Mouse (Mus musculus) CH12.LX (cell line): ENCODE measurements around the gene Wwp2. TPM values are rescaled to one million over a fixed set of nuclear protein-coding genes. Genes with fewer than 3 reads are reported as not detected.

Source experiments
- DNase-seq: peaks from one replicate; pipeline ENCODE4 v3.0.0-alpha.2; 2013; ENCODE audit errors: extremely low read depth
- H3K27ac ChIP-seq: 2 replicates; pipeline ENCODE4 v1.5.1; 2012; ENCODE audit warnings: low read depth, mild to moderate bottlenecking, control low read depth, moderate library complexity; ENCODE audit not compliant: insufficient read depth
- H3K27me3 ChIP-seq: replicated peaks from 2 replicates; pipeline ENCODE3; 2012; ENCODE audit warnings: inconsistent platforms
- H3K36me3 ChIP-seq, 2 experiments: replicated peaks in 1 of 2; 2 replicates each; pipeline versions ENCODE3 to v1.6.1; 2012; ENCODE audit warnings: inconsistent platforms in 1 of 2, low read length in 1 of 2, mild to moderate bottlenecking in 1 of 2, mixed read lengths in 1 of 2, moderate library complexity in 1 of 2; ENCODE audit not compliant: control insufficient read depth in 1 of 2, insufficient read depth in 1 of 2
- H3K4me1 ChIP-seq, 2 experiments: 2 replicates each; pipeline ENCODE4 v1.6.1; 2012; ENCODE audit warnings: inconsistent platforms in 1 of 2, moderate library complexity in 1 of 2; ENCODE audit not compliant: insufficient read depth in 2 of 2, control insufficient read depth in 1 of 2
- H3K4me2 ChIP-seq: 2 replicates; pipeline ENCODE4 v1.6.1; 2012; ENCODE audit warnings: low read depth, mild to moderate bottlenecking, control low read depth; ENCODE audit not compliant: poor library complexity, insufficient read depth, severe bottlenecking
- H3K4me3 ChIP-seq, 3 experiments: fragments of 150-350 bp in 1 of 3; sonication (generic) in 1 of 3; replicated peaks in 1 of 3; 2 replicates each; pipeline versions ENCODE3 to v1.5.1; 2011 to 2012; ENCODE audit warnings: low read depth in 2 of 3, low read length in 2 of 3, mild to moderate bottlenecking in 2 of 3, moderate library complexity in 2 of 3, control low read depth in 1 of 3, improper control_type of control experiment in 1 of 3, inconsistent platforms in 1 of 3, mixed read lengths in 1 of 3; ENCODE audit not compliant: poor library complexity in 1 of 3
- H3K79me2 ChIP-seq: replicated peaks from 2 replicates; pipeline ENCODE4 v1.6.1; 2012; ENCODE audit warnings: mild to moderate bottlenecking, moderate library complexity; ENCODE audit not compliant: control insufficient read depth, poor library complexity, insufficient read depth, severe bottlenecking; ENCODE audit errors: extremely low read depth
- H3K9ac ChIP-seq: 2 replicates; pipeline ENCODE4 v1.6.1; 2012; ENCODE audit warnings: low read depth, mild to moderate bottlenecking, control low read depth, moderate library complexity; ENCODE audit not compliant: insufficient read depth
- H3K9me3 ChIP-seq: replicated peaks from 2 replicates; pipeline ENCODE3; 2012; ENCODE audit warnings: low read length, inconsistent platforms, mixed read lengths
- CHD1 ChIP-seq: IDR thresholded peaks from 2 replicates; pipeline ENCODE4 v1.6.1; 2012; ENCODE audit warnings: low read depth, low read length, improper control_type of control experiment, inconsistent platforms
- EP300 ChIP-seq: IDR thresholded peaks from 2 replicates; pipeline ENCODE4 v1.6.1; 2011; ENCODE audit warnings: low read length, improper control_type of control experiment
- ETS1 ChIP-seq: conservative IDR thresholded peaks from 2 replicates; pipeline ENCODE4 v1.6.1; 2012; ENCODE audit warnings: low read depth, mild to moderate bottlenecking, inconsistent platforms, low read length, improper control_type of control experiment, moderate library complexity
- GABPA ChIP-seq: IDR thresholded peaks from 2 replicates; pipeline ENCODE4 v1.6.1; 2012; ENCODE audit warnings: low read depth, low read length, improper control_type of control experiment, inconsistent platforms; ENCODE audit not compliant: insufficient replicate concordance
- HCFC1 ChIP-seq: IDR thresholded peaks from 2 replicates; pipeline ENCODE4 v1.6.1; 2012; ENCODE audit warnings: low read depth, mild to moderate bottlenecking, inconsistent platforms, low read length, improper control_type of control experiment
- JUN ChIP-seq: IDR thresholded peaks from 2 replicates; pipeline ENCODE4 v1.6.1; 2011; ENCODE audit warnings: low read depth, mild to moderate bottlenecking, low read length, improper control_type of control experiment, moderate library complexity; ENCODE audit not compliant: insufficient read depth
- MAFK ChIP-seq: IDR thresholded peaks from 2 replicates; pipeline ENCODE4 v1.6.1; 2011; ENCODE audit warnings: low read length, improper control_type of control experiment; ENCODE audit not compliant: insufficient replicate concordance
- MAX ChIP-seq: IDR thresholded peaks from 2 replicates; pipeline ENCODE4 v1.6.1; 2011; ENCODE audit warnings: low read length, improper control_type of control experiment
- MAZ ChIP-seq: IDR thresholded peaks from 2 replicates; pipeline ENCODE4 v1.6.1; 2012; ENCODE audit warnings: low read depth, mild to moderate bottlenecking, inconsistent platforms, low read length, improper control_type of control experiment, moderate library complexity
- MEF2A ChIP-seq: IDR thresholded peaks from 2 replicates; pipeline ENCODE4 v1.6.1; 2014; ENCODE audit warnings: low read depth, mild to moderate bottlenecking, inconsistent platforms, low read length, improper control_type of control experiment, borderline replicate concordance
- NELFE ChIP-seq: IDR thresholded peaks from 2 replicates; pipeline ENCODE4 v1.6.1; 2011; ENCODE audit warnings: low read depth, low read length, improper control_type of control experiment
- RAD21 ChIP-seq: IDR thresholded peaks from 2 replicates; pipeline ENCODE4 v1.6.1; 2011; ENCODE audit warnings: low read depth, mild to moderate bottlenecking, low read length, improper control_type of control experiment, moderate library complexity
- RCOR1 ChIP-seq: conservative IDR thresholded peaks from 2 replicates; pipeline ENCODE4 v1.6.1; 2012; ENCODE audit warnings: low read depth, mild to moderate bottlenecking, inconsistent platforms, low read length, improper control_type of control experiment
- SIN3A ChIP-seq: IDR thresholded peaks from 2 replicates; pipeline ENCODE4 v1.6.1; 2012; ENCODE audit warnings: low read length, improper control_type of control experiment, inconsistent platforms
- TBP ChIP-seq: conservative IDR thresholded peaks from 2 replicates; pipeline ENCODE4 v1.6.1; 2011; ENCODE audit warnings: low read depth, low read length, improper control_type of control experiment
- TCF12 ChIP-seq: IDR thresholded peaks from 2 replicates; pipeline ENCODE4 v1.6.1; 2014; ENCODE audit warnings: low read depth, mild to moderate bottlenecking, inconsistent platforms, low read length, improper control_type of control experiment
- UBTF ChIP-seq: IDR thresholded peaks from 2 replicates; pipeline ENCODE4 v1.6.1; 2012; ENCODE audit warnings: low read depth, mild to moderate bottlenecking, inconsistent platforms, low read length, improper control_type of control experiment, moderate library complexity
- ZMIZ1 ChIP-seq: IDR thresholded peaks from 2 replicates; pipeline ENCODE4 v1.6.1; 2012; ENCODE audit warnings: low read depth, mild to moderate bottlenecking, inconsistent platforms, low read length, improper control_type of control experiment
- ZNF384 ChIP-seq: IDR thresholded peaks from 2 replicates; pipeline ENCODE4 v1.6.1; 2012; ENCODE audit warnings: low read depth, low read length, improper control_type of control experiment, inconsistent platforms
- dilution Hi-C: fragments of 300-500 bp; cut with MboI; formaldehyde crosslinking; loops from 2 replicates; pipeline ENCODE4 v1.14.3; 2020; ENCODE audit warnings: low sequenced_read_pairs; ENCODE audit not compliant: extremely low pct_unique_long_range_greater_than_20kb, extremely low pct_ligation_motif_present
- in situ Hi-C: fragments of 300-500 bp; cut with MboI; formaldehyde crosslinking; loops from 3 replicates; pipeline ENCODE4 v1.14.3; 2019; ENCODE audit warnings: low sequenced_read_pairs, low pct_ligation_motif_present, low pct_unique_long_range_greater_than_20kb, mixed read lengths
- polyA plus RNA-seq: library from polyadenylated mRNA; unstranded; fragments of >175 nt; gene quantifications from 2 replicates; pipeline ENCODE4 v1.2.1, GENCODE M21; 2012; ENCODE audit warnings: low read depth; ENCODE audit not compliant: insufficient read length
- total RNA-seq, 2 experiments: library from RNA; depleted of rRNA; stranded (reverse); fragments of 300-350 nt in 1 of 2; fragments of >200 nt in 1 of 2; gene quantifications; 2 replicates each; pipeline ENCODE4 v1.2.3; 2012 to 2014

Wwp2 gene
- total and polyA plus RNA-seq, 3 experiments: 13.5 to 30.3 (median 20.7) TPM

- H3K4me1 ChIP-seq: peaks cover 0 to 8% of the 10 kb centered on the region in 2 experiments; a peak in 2 of 4 replicates
- no peak overlapping the region for H3K27ac ChIP-seq
- no peak overlapping the region for H3K4me3 ChIP-seq
- no peak overlapping the region for H3K4me2 ChIP-seq
- DNase-seq: no peak
- peaks cover 7 to 63% of the 10 kb centered on the region in 2 experiments for H3K36me3 ChIP-seq
- no peak overlapping the region for H3K9ac ChIP-seq
- TF ChIP-seq MEF2A (no peak), HCFC1 (no peak), EP300 (no peak), RCOR1 (no peak), ETS1 (no peak), MAX (no peak), MAFK (no peak), CHD1 (no peak), MAZ (no peak), UBTF (no peak), RAD21 (no peak), GABPA (no peak), TBP (no peak), ZMIZ1 (no peak), JUN (no peak)
- in situ Hi-C loops: no loop called here
- dilution Hi-C loops: no loop called here
- H3K79me2 ChIP-seq: no peaks in the 10 kb centered on the region
- no peaks in the 10 kb centered on the region for H3K9me3 ChIP-seq
- H3K27me3 ChIP-seq: no peaks in the 10 kb centered on the region
Measured at GRCm38 (mm10) chr8:107478728-107479127, 42.6 kb downstream of the Wwp2 start.

GRCm38 (mm10) chr8:107480436-107480835, 44.3 kb downstream of the Wwp2 start:
- H3K4me2 ChIP-seq: no peak overlapping the region
- dilution Hi-C loops: no loop called here
- H3K27me3 ChIP-seq: no peaks in the 10 kb centered on the region
- H3K4me3 ChIP-seq: no peak overlapping the region
- in situ Hi-C loops: no loop called here
- no peak overlapping the region for H3K27ac ChIP-seq
- H3K4me1 ChIP-seq: peaks cover 0 to 8% of the 10 kb centered on the region in 2 experiments; a peak in 2 of 4 replicates
- TF ChIP-seq NELFE (no peak), SIN3A (no peak), ETS1 (no peak), HCFC1 (no peak), ZNF384 (no peak), TCF12 (no peak), ZMIZ1 (no peak), GABPA (no peak)
- peaks cover 11 to 66% of the 10 kb centered on the region in 2 experiments for H3K36me3 ChIP-seq
- DNase-seq: no peak
- no peak overlapping the region for H3K9ac ChIP-seq
- H3K9me3 ChIP-seq: no peaks in the 10 kb centered on the region
- H3K79me2 ChIP-seq: no peaks in the 10 kb centered on the region
